Mouse (Mus musculus) midbrain, postnatal 0 days (tissue): ENCODE measurements around the gene Ptrh2. TPM values are rescaled to one million over a fixed set of nuclear protein-coding genes. Genes with fewer than 3 reads are reported as not detected.

ENCODE experiments used
- ATAC-seq: fragments of 200-750 bp; cut with Nextera tagmentation; 2 replicates; pipeline ENCODE4 v1.8.0; 2017; ENCODE audit warnings: moderate number of reproducible peaks, mild to moderate bottlenecking, moderate TSS enrichment, moderate library complexity; ENCODE audit not compliant: low FRiP score
- DNase-seq: peaks from one replicate; pipeline ENCODE4 v3.0.0-alpha.2; 2015; ENCODE audit warnings: low spot score
- H3K27ac ChIP-seq: fragments of 300-500 bp; sonication (generic); 2 replicates; pipeline ENCODE4 v1.5.1; 2014; ENCODE audit warnings: low read depth, mild to moderate bottlenecking, low read length, mixed read lengths
- H3K27me3 ChIP-seq: fragments of 300-500 bp; sonication (generic); 2 replicates; pipeline ENCODE4 v1.6.1; 2014; ENCODE audit warnings: low read length, control low read depth, mixed read lengths; ENCODE audit not compliant: insufficient read depth
- H3K36me3 ChIP-seq: fragments of 300-500 bp; sonication (generic); 2 replicates; pipeline ENCODE4 v1.6.1; 2014; ENCODE audit warnings: low read length, control low read depth, mixed read lengths; ENCODE audit not compliant: insufficient read depth
- H3K4me1 ChIP-seq: fragments of 300-500 bp; sonication (generic); 2 replicates; pipeline ENCODE4 v1.6.1; 2014; ENCODE audit warnings: mild to moderate bottlenecking, control low read depth, antibody characterized with exemption, low read length, mixed read lengths; ENCODE audit not compliant: insufficient read depth
- H3K4me2 ChIP-seq: fragments of 300-500 bp; sonication (generic); 2 replicates; pipeline ENCODE4 v1.6.1; 2014; ENCODE audit warnings: low read depth, mild to moderate bottlenecking, low read length, mixed read lengths; ENCODE audit not compliant: poor library complexity, severe bottlenecking
- H3K4me3 ChIP-seq: fragments of 300-500 bp; sonication (generic); 2 replicates; pipeline ENCODE4 v1.5.1; 2014; ENCODE audit warnings: low read depth, mild to moderate bottlenecking, low read length, moderate library complexity
- H3K9ac ChIP-seq: fragments of 300-500 bp; sonication (generic); replicated peaks from 2 replicates; pipeline ENCODE4 v1.6.1; 2014; ENCODE audit warnings: mild to moderate bottlenecking, low read length, moderate library complexity, mixed read lengths; ENCODE audit not compliant: poor library complexity, severe bottlenecking
- H3K9me3 ChIP-seq: fragments of 300-500 bp; sonication (generic); 2 replicates; pipeline ENCODE4 v1.6.1; 2016; ENCODE audit warnings: low read length, control low read depth
- CTCF ChIP-seq: IDR thresholded peaks from 2 replicates; pipeline ENCODE4 v1.5.1; 2016; ENCODE audit warnings: antibody characterized with exemption, mild to moderate bottlenecking
- WGBS: fragments of 180-500 bp; shearing (Covaris S2); extraction: QIAGEN DNeasy Blood & Tissue Kit; methylation state at CpG from one replicate; pipeline ENCODE4 v1.1.7; 2014; 5-methylcytosine and 5-hydroxymethylcytosine counted together
- polyA plus RNA-seq: library from polyadenylated mRNA; unstranded; fragments of >200 nt; fragmentation: Nextera tagmentation; extraction: Ambion mirVana; gene quantifications from 2 replicates; pipeline ENCODE4 v1.2.1, GENCODE M21; 2015
- total RNA-seq: library from RNA; depleted of rRNA; stranded (reverse); fragments of >200 nt; gene quantifications from 2 replicates; pipeline ENCODE4 v1.2.3, GENCODE M21; 2014

Ptrh2 gene
- total and polyA plus RNA-seq, 2 experiments from 2014 or later = 14.8 to 22.5 TPM

DNA sequence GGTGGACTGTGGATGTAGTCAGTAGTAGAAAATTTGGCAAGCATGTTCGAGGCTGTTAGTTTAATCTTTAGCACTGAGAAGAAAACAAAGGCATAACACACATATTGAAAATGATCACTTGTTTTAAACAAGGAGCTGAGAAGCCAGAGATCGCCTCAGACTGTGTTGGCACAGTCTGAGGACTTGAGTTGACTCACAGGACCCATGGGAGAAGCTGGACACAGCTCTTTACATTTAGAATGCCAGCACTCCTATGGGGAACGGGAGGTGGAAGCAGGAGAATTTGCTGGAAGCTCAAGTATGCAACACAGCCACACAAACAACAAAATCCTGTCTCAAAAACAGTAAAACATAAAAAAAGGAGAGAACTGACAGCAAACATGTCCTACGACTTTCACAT lies 29.7 kb upstream of the Ptrh2 start:
- H3K4me1 ChIP-seq = no peaks in the 10 kb centered on the region
- H3K27ac ChIP-seq = no peak overlapping the region
- no peaks in the 10 kb centered on the region for H3K27me3 ChIP-seq
- H3K4me2 ChIP-seq = no peak overlapping the region
- H3K9me3 ChIP-seq = no peaks in the 10 kb centered on the region
- ATAC-seq = no peak
- no peak overlapping the region for H3K9ac ChIP-seq
- no peak for DNase-seq
- TF ChIP-seq CTCF = no peak
- no peak overlapping the region for H3K4me3 ChIP-seq
- whole genome bisulfite sequencing = 91% methylated on average over 4 of the region's 4 CpGs
- no peaks in the 10 kb centered on the region for H3K36me3 ChIP-seq

DNA sequence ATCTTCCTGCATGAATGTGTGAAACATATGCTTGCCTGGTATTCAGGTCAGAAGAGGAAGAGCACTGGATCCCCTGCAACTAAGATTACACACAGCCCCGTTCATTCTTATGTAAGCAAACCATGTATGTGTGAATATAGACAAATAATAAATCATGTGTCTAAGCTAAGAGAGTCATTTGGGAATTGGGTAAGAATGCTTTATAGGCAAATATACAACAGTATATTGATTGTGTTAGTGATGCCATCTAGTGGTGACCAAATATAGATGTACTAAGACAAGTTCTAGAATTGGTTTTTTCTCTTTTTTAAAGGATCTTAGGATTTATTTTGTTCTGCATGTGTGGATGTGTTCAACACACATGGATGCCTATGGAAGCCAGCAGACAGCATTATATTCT lies 28.1 kb upstream of the Ptrh2 start:
- Histone ChIP-seq H3K27me3 (no peaks in the 10 kb centered on the region), H3K4me1 (no peaks in the 10 kb centered on the region), H3K4me3 (no peak overlapping the region), H3K4me2 (no peak overlapping the region), H3K27ac (no peak overlapping the region), H3K9ac (no peak overlapping the region), H3K9me3 (no peaks in the 10 kb centered on the region), H3K36me3 (no peaks in the 10 kb centered on the region)
- DNase-seq (peak; percentile 72), ATAC-seq (no peak)
- TF ChIP-seq CTCF = peak; percentile 72
- WGBS = 81% methylated on average over 1 of the region's 1 CpGs

DNA sequence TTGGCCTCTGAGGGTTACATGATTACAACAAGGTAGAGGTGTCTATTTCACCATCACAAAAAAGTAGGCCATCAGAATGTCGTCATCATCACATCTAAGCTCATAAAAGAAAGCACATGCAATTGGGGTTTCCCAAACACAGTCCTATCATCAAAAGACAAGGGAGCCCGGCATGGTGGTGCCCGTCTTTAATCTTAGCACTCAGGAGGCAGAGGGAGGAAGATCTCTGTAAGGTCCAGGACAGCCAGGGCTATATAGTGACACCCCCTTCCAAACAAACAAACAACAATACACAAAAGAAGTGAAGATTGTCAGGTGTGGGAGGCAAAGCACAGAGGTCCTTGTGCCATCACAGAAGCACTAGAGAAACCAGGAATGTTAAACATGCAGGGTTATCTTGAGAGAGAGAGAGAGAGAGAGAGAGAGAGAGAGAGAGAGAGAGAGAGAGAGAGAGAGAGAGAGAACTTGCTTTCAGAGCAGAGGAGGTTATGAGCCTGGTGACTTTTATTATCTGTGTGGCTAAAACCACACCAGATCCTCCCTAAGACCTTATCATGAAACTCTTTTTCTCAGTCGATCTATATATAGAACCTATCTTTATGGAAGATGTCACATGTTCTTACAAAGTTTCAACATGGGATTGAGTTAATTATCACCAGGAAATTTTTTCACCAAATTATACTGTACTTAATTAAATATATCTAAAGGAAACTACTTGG lies 26.8 kb upstream of the Ptrh2 start:
- DNase-seq (no peak), ATAC-seq (no peak)
- TF ChIP-seq CTCF = no peak
- no peaks in the 10 kb centered on the region for H3K27me3 ChIP-seq
- no peak overlapping the region for H3K4me3 ChIP-seq
- no peaks in the 10 kb centered on the region for H3K4me1 ChIP-seq
- H3K36me3 ChIP-seq = no peaks in the 10 kb centered on the region; the same call in 1 of the 2 replicates
- WGBS = 93% methylated on average over 4 of the region's 4 CpGs
- no peaks in the 10 kb centered on the region for H3K9me3 ChIP-seq
- H3K27ac ChIP-seq = no peak overlapping the region
- H3K9ac ChIP-seq = no peak overlapping the region
- no peak overlapping the region for H3K4me2 ChIP-seq

DNA sequence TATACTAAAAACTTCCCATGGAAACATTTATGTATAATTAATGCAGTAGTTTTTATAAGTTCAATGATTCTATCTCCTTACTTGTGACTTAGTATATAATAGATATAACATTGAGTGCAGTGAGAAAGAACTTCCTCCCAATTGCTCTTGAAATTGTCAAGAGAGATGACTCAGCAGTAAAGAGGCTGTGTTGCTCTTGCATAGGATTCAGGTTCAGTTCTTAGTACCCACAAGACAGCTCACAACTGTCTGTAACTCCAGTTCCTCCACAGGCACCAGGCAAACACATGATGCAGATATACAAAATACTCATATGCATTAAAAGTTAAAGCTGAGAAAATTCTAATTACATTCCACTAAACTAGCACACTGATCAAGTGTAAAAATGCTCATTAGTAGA lies 25.9 kb upstream of the Ptrh2 start:
- Histone ChIP-seq H3K9me3 (no peaks in the 10 kb centered on the region), H3K9ac (no peak overlapping the region), H3K4me3 (no peak overlapping the region), H3K4me1 (no peaks in the 10 kb centered on the region), H3K27ac (no peak overlapping the region), H3K36me3 (peaks cover 5% of the 10 kb centered on the region; the same call in 1 of the 2 replicates), H3K27me3 (no peaks in the 10 kb centered on the region), H3K4me2 (no peak overlapping the region)
- ATAC-seq = no peak
- no peak for TF ChIP-seq CTCF
- no peak for DNase-seq

DNA sequence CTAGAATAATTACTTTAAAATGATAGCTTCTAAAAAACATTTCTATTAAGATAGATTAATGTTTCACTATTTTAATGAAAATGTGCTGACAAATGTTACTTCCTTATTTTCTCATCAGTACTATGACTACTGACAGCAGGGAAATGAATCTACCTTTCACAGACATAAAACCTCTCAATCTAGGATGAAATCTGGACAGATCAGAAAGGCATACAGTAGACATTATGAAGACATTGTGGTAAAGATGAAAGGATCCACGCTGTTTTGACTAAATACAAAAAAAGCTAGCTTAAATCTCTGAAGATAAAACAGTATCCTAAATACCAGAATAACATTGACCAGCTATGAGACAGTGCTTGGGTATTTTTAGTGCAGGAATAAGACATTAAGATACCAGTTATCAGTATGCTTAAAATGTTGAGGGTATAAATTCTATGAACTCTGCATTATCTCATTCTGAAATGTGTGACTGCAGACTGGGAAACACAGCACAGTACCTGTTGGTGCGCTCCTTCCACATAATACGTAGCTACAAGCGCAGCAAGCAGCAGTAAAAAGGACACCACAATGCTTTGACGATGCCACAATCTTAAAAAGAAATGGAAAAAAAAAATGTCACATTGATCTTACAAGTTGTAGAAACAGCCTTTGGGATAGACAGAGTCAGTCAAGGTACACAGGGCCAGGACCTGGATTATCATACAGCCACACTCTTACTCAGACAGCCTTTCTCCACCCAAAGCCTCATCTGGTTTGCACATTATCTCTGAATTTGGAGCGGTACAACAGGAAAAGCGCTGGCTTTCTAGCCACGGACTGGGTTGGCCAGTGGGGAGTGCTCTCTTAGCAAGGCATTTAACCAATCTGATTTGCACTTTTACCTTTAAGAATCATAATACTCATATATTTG lies 20.5 kb upstream of the Ptrh2 start:
- H3K9ac ChIP-seq = no peak overlapping the region
- 96% methylated on average over 8 of the region's 8 CpGs for WGBS
- H3K4me2 ChIP-seq = no peak overlapping the region
- no peak for TF ChIP-seq CTCF
- H3K27ac ChIP-seq = no peak overlapping the region
- no peak for DNase-seq
- no peak overlapping the region for H3K4me3 ChIP-seq
- no peak for ATAC-seq
- no peaks in the 10 kb centered on the region for H3K27me3 ChIP-seq
- H3K4me1 ChIP-seq = no peaks in the 10 kb centered on the region
- H3K9me3 ChIP-seq = no peaks in the 10 kb centered on the region
- H3K36me3 ChIP-seq = peaks cover 10% of the 10 kb centered on the region

DNA sequence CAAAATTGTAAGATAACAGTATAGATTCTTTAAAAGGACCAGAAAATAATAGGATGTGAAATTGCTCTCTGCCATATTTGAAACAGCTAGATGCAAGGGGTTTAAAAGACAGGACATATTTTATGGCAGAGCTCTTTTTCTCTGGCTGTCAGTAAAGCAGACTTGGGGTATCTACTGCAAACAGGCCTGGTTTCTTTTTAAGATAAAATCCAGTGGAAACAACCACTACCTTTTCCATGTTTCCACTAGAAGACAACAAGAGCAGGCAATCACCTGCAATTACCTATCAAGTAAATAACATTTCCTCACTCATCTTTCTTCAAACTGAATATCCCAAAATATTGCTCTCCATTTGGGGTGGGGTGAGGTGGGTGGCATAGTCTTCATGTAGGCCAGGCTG lies 19.8 kb upstream of the Ptrh2 start:
- DNase-seq = no peak
- TF ChIP-seq CTCF = no peak
- ATAC-seq = no peak
- no peak overlapping the region for H3K27ac ChIP-seq
- no peak overlapping the region for H3K9ac ChIP-seq
- no peaks in the 10 kb centered on the region for H3K9me3 ChIP-seq
- peaks cover 10% of the 10 kb centered on the region for H3K36me3 ChIP-seq
- H3K4me2 ChIP-seq = no peak overlapping the region
- no peaks in the 10 kb centered on the region for H3K4me1 ChIP-seq
- H3K27me3 ChIP-seq = no peaks in the 10 kb centered on the region
- no peak overlapping the region for H3K4me3 ChIP-seq
